Mouse (Mus musculus) cerebellum, adult 2 months (tissue): ENCODE data around the gene Nubpl.

Experiments
- CTCF ChIP-seq: fragments of 200-500 bp; IDR thresholded peaks from 2 replicates; pipeline ENCODE4 v1.5.1; 2011; ENCODE audit warnings: low read depth, mild to moderate bottlenecking, control low read depth, low read length, moderate library complexity, borderline replicate concordance; ENCODE audit not compliant: insufficient read depth
- POLR2A ChIP-seq: fragments of 200-500 bp; IDR thresholded peaks from 2 replicates; pipeline ENCODE4 v1.6.1; 2011; ENCODE audit warnings: low read length, control low read depth, borderline replicate concordance; ENCODE audit not compliant: insufficient read depth

DNA sequence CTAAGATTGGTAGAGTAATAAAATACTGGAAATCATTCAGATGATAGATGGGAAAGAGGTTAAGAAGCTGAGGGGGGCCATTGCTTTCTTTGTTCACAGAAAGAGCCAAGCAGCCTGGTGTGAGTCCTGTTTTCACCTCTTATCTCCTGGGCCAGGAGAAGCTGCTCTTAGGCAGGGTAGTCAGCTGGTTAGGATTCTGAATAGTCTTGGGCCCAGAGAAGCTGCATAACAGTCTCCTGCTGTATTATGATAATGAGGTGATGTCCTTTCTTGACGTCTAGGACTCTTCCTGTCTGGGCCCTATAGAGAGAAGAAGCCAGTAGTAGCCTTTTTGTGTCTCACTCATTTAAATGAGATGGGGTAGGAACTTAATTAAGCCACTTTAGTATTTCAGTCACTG, 178.8 kb downstream of the Nubpl start:
- TF ChIP-seq POLR2A (no peak), CTCF (no peak)
